Mouse (Mus musculus) hindbrain, embryonic 15.5 days (tissue): ENCODE results near the gene Lrp11. TPM values are rescaled to one million over a fixed set of nuclear protein-coding genes. Genes with fewer than 3 reads are reported as not detected.

Experiments used
- ATAC-seq: fragments of 200-750 bp; cut with Nextera tagmentation; 2 replicates; pipeline ENCODE4 v1.8.0; 2017; ENCODE audit warnings: low read depth, moderate number of reproducible peaks, moderate TSS enrichment; ENCODE audit not compliant: low FRiP score
- H3K27ac ChIP-seq: fragments of 300-500 bp; sonication (generic); replicated peaks from 2 replicates; pipeline ENCODE4 v1.5.1; 2015; ENCODE audit warnings: mild to moderate bottlenecking, inconsistent platforms
- H3K27me3 ChIP-seq: fragments of 300-500 bp; sonication (generic); 2 replicates; pipeline ENCODE4 v1.6.1; 2015; ENCODE audit warnings: control low read depth, inconsistent platforms
- H3K36me3 ChIP-seq: fragments of 300-500 bp; sonication (generic); 2 replicates; pipeline ENCODE4 v1.6.1; 2015; ENCODE audit warnings: control low read depth, inconsistent platforms
- H3K4me1 ChIP-seq: fragments of 300-500 bp; sonication (generic); replicated peaks from 2 replicates; pipeline ENCODE4 v1.6.1; 2015; ENCODE audit warnings: control low read depth, inconsistent platforms
- H3K4me2 ChIP-seq: fragments of 300-500 bp; sonication (generic); 2 replicates; pipeline ENCODE4 v1.6.1; 2015; ENCODE audit warnings: moderate library complexity, mild to moderate bottlenecking, inconsistent platforms
- H3K4me3 ChIP-seq: fragments of 300-500 bp; sonication (generic); 2 replicates; pipeline ENCODE4 v1.5.1; 2015; ENCODE audit warnings: mild to moderate bottlenecking, inconsistent platforms
- H3K9ac ChIP-seq: fragments of 300-500 bp; sonication (generic); 2 replicates; pipeline ENCODE4 v1.6.1; 2015; ENCODE audit warnings: inconsistent platforms
- H3K9me3 ChIP-seq: fragments of 300-500 bp; sonication (generic); 2 replicates; pipeline ENCODE4 v1.6.1; 2016; ENCODE audit warnings: control low read depth, inconsistent platforms
- WGBS: fragments of 180-500 bp; shearing (Covaris S2); methylation state at CpG from one replicate; pipeline ENCODE4 v1.1.7; 2015; 5-methylcytosine and 5-hydroxymethylcytosine counted together
- polyA plus RNA-seq: library from polyadenylated mRNA; unstranded; fragments of >200 nt; fragmentation: Nextera tagmentation; extraction: Ambion mirVana; gene quantifications from 2 replicates; pipeline ENCODE4 v1.2.1, GENCODE M21; 2015

Gene Lrp11
- polyA plus RNA-seq, 1 experiment from 2014 or later, result 48.5 TPM

DNA sequence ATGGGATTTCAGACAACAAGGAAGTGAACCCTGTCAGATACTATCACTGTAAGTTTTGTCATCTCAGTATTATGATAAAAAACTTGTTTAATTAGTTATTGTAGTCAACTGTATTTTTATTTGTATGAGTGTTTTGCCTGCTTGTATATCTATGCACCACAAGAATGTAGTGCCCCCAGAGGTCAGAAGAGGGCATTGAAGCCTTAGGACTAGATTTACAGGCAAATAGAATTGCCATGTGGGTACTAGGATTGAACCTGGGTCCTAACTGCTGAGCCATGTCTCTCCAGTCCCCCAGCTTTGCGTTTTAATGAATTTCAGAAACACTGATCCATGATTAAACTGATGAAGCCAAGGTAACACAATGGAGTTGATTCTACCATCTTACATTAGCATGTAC lies 84.1 kb downstream of the Lrp11 start:
- H3K4me2 ChIP-seq, result no peak overlapping the region
- peaks cover 6% of the 10 kb centered on the region for H3K4me1 ChIP-seq
- no peaks in the 10 kb centered on the region for H3K9me3 ChIP-seq
- WGBS, result 70% methylated on average over 1 of the region's 1 CpGs
- H3K36me3 ChIP-seq, result peaks cover 40% of the 10 kb centered on the region
- H3K27ac ChIP-seq, result no peak overlapping the region
- H3K9ac ChIP-seq, result no peak overlapping the region
- no peak overlapping the region for H3K4me3 ChIP-seq
- H3K27me3 ChIP-seq, result no peaks in the 10 kb centered on the region
- no peak for ATAC-seq

Other genes starting within 250 kb of the Lrp11 start
- 0.41 and 0.49 TPM in 2 replicates for gene Ulbp1, start 116.2 kb upstream of the Lrp11 start, polyA plus RNA-seq
- 31.1 and 32.0 TPM in 2 replicates for gene Nup43, start 77.7 kb downstream of the Lrp11 start, polyA plus RNA-seq
- 172 and 174 TPM in 2 replicates for gene Pcmt1, start 91.3 kb downstream of the Lrp11 start, polyA plus RNA-seq
- 8.9 and 9.5 TPM in 2 replicates for gene Lats1, start 91.4 kb downstream of the Lrp11 start, polyA plus RNA-seq
- gene Katna1, start 136.2 kb downstream of the Lrp11 start, polyA plus RNA-seq, result 27.6 and 30.7 TPM in 2 replicates
- 49.3 and 51.2 TPM in 2 replicates for gene Ginm1, start 203.0 kb downstream of the Lrp11 start, polyA plus RNA-seq
- 44.6 and 45.4 TPM in 2 replicates for gene Ppil4, start 203.1 kb downstream of the Lrp11 start, polyA plus RNA-seq
- gene Zc3h12d, start 242.7 kb downstream of the Lrp11 start, polyA plus RNA-seq, result 0.21 and 0.22 TPM in 2 replicates